7 mouse cellular contexts compared by ENCODE assay signal in the genomic region with DNA sequence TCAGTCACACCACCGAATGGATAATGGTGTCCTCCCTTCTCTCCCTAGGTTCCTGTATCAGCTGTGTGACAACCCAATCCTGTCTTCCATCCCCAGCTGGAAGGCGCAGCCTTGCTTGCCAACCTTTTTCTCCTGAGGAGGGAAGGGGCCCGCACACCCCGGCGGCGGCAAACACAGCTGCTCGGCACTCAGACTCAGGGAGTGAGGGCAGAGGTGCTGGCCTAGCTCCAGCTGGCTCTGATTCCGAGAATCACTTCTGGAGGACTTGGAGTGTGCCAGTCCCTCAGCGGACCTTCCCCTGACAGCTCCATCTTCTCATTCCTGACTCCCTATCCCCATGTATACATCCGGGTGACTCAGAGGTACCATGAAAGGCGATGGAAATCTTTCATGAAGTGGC. TPM values are rescaled to one million over a fixed set of nuclear protein-coding genes. Genes with fewer than 3 reads are reported as not detected.
DNase-seq lines count a peak whose midpoint lies in the region; ATAC-seq lines count a peak whose summit lies in the region.

No protein-coding gene starts in this region.

- H3K36me3 ChIP-seq in forebrain, embryonic 15.5 days, result no peaks in the 10 kb centered on the region
- no peaks in the 10 kb centered on the region for H3K36me3 ChIP-seq in midbrain, embryonic 13.5 days

- peaks cover 40% of the 10 kb centered on the region for H3K4me1 ChIP-seq in forebrain, embryonic 15.5 days
- peaks cover 59% of the 10 kb centered on the region for H3K4me1 ChIP-seq in midbrain, embryonic 13.5 days (replicated peaks)

- no peak overlapping the region for H3K27ac ChIP-seq in forebrain, embryonic 15.5 days (replicated peaks)
- peak overlapping the region; percentile 35 for H3K27ac ChIP-seq in midbrain, embryonic 13.5 days

- intact Hi-C loops in left cerebral cortex, postnatal 14 days (cut with DNase I), result no loop called here
- intact Hi-C loops in left cerebral cortex, postnatal 36 days (cut with DNase I), result no loop called here

- no peak overlapping the region for H3K4me2 ChIP-seq in forebrain, embryonic 15.5 days (replicated peaks)
- H3K4me2 ChIP-seq in midbrain, embryonic 13.5 days (replicated peaks), result no peak overlapping the region

- peak; percentile 35 to 54 for DNase-seq in left cerebral cortex, postnatal 14 days (ENCODE audit: low spot score in 2 of 2)
- DNase-seq in left cerebral cortex, postnatal 36 days (ENCODE audit: low spot score in 2 of 2), result no peak
- DNase-seq in kidney, postnatal 14 days, result peak; percentile 65
- no peak for DNase-seq in urinary bladder, adult 18-20 months (ENCODE audit: low spot score in 2 of 2)
- DNase-seq in urinary bladder, postnatal 10 days (ENCODE audit: low spot score), result no peak

- H3K9ac ChIP-seq in forebrain, embryonic 15.5 days (replicated peaks), result no peak overlapping the region
- no peak overlapping the region for H3K9ac ChIP-seq in midbrain, embryonic 13.5 days (replicated peaks)

- 22% methylated on average over 11 of the region's 11 CpGs for WGBS in forebrain, embryonic 15.5 days
- 48% methylated on average over 11 of the region's 11 CpGs for WGBS in midbrain, embryonic 13.5 days

- no peaks in the 10 kb centered on the region for H3K27me3 ChIP-seq in forebrain, embryonic 15.5 days
- no peaks in the 10 kb centered on the region for H3K27me3 ChIP-seq in midbrain, embryonic 13.5 days

- no peaks in the 10 kb centered on the region for H3K9me3 ChIP-seq in forebrain, embryonic 15.5 days
- no peaks in the 10 kb centered on the region for H3K9me3 ChIP-seq in midbrain, embryonic 13.5 days

- ATAC-seq in forebrain, embryonic 15.5 days (replicated peaks), result peak; percentile 47; the same call in 1 of the 2 replicates
- ATAC-seq in midbrain, embryonic 13.5 days, result peak; percentile 69

- H3K4me3 ChIP-seq in forebrain, embryonic 15.5 days, result no peak overlapping the region
- no peak overlapping the region for H3K4me3 ChIP-seq in midbrain, embryonic 13.5 days (replicated peaks)

RNA-seq across cellular contexts. Expression of gene Ccdc182, which starts 36.9 kb away (rescaled TPM):
- total RNA-seq in left cerebral cortex, postnatal 14 days (2021), result not detected
- total RNA-seq in left cerebral cortex, postnatal 36 days (2021), result not detected
- polyA plus RNA-seq in forebrain, embryonic 15.5 days (2015; fragmentation: Nextera tagmentation; extraction: Ambion mirVana), result 0.23 TPM in 1 of 2 replicates, not detected in the other
- 0.82 and 1.6 TPM in 2 replicates for polyA plus RNA-seq in midbrain, embryonic 13.5 days (2015; fragmentation: Nextera tagmentation; extraction: Ambion mirVana)

Comparison
In these comparisons a context has a peak if more than half of its experiments do, and no peak if none do; other contexts are left out.
1. DNase-seq: peak in left cerebral cortex, postnatal 14 days (2 of 2) and kidney, postnatal 14 days (single experiment); none in left cerebral cortex, postnatal 36 days (0 of 2), urinary bladder, adult 18-20 months (0 of 2) and urinary bladder, postnatal 10 days (single experiment).